Mouse (Mus musculus): ENCODE results near the gene Glp2r.

Gene Glp2r

GRCm38 (mm10) chr11:67657685-67658382, 113.1 kb downstream of the Glp2r start:
- DNase-seq, result peak; percentile 79 to 88

- DNase-seq, result peak; percentile 18 to 28
These were observed 114.1 kb downstream of the Glp2r start for GRCm38 (mm10) chr11:67656811-67657210.

GRCm38 (mm10) chr11:67656366-67656765, 114.6 kb downstream of the Glp2r start:
- DNase-seq, result no peak

- DNase-seq, result peak; percentile 92 to 94
These were observed 115.6 kb downstream of the Glp2r start for GRCm38 (mm10) chr11:67655236-67655959.

- DNase-seq, result no peak
These were observed 116.4 kb downstream of the Glp2r start for GRCm38 (mm10) chr11:67654514-67654913.

GRCm38 (mm10) chr11:67653521-67654090, 117.3 kb downstream of the Glp2r start:
- no peak for DNase-seq

GRCm38 (mm10) chr11:67652893-67653255, 118.1 kb downstream of the Glp2r start:
- DNase-seq, result peak; percentile 62 to 67

GRCm38 (mm10) chr11:67652194-67652892, 118.6 kb downstream of the Glp2r start:
- peak; percentile 88 to 91 for DNase-seq

GRCm38 (mm10) chr11:67651731-67652130, 119.2 kb downstream of the Glp2r start:
- DNase-seq, result peak; percentile 42 to 54

GRCm38 (mm10) chr11:67649971-67650707, 120.8 kb downstream of the Glp2r start:
- no peak for DNase-seq

GRCm38 (mm10) chr11:67648651-67649407, 122.1 kb downstream of the Glp2r start:
- peak; percentile 79 to 82 for DNase-seq

GRCm38 (mm10) chr11:67647745-67648144, 123.2 kb downstream of the Glp2r start:
- DNase-seq, result peak; percentile 93 to 94

GRCm38 (mm10) chr11:67644632-67645149, 126.3 kb downstream of the Glp2r start:
- no peak for DNase-seq

- peak; percentile 71 to 74 for DNase-seq
These were observed 127.5 kb downstream of the Glp2r start for GRCm38 (mm10) chr11:67643465-67643864.

GRCm38 (mm10) chr11:67642835-67643234, 128.1 kb downstream of the Glp2r start:
- DNase-seq, result peak; percentile 54 to 56

GRCm38 (mm10) chr11:67642421-67642820, 128.5 kb downstream of the Glp2r start:
- no peak for DNase-seq

GRCm38 (mm10) chr11:67640299-67640698, 130.7 kb downstream of the Glp2r start:
- no peak for DNase-seq

- no peak for DNase-seq
These were observed 132.6 kb downstream of the Glp2r start for GRCm38 (mm10) chr11:67638401-67638800.

- DNase-seq, result peak in 1 of 2 experiments; percentile 67
These were observed 133.9 kb downstream of the Glp2r start for GRCm38 (mm10) chr11:67636905-67637586.

GRCm38 (mm10) chr11:67636201-67636600, 134.8 kb downstream of the Glp2r start:
- no peak for DNase-seq
